Mouse (Mus musculus) small intestine, adult 2 months (tissue): ENCODE results near the gene Lce1d. TPM values are rescaled to one million over a fixed set of nuclear protein-coding genes. Genes with fewer than 3 reads are reported as not detected.

Experiments
- H3K27ac ChIP-seq: fragments of 200-500 bp; 2 replicates; pipeline ENCODE4 v1.5.1; 2012; ENCODE audit warnings: low read depth, low read length, control low read depth, inconsistent platforms; ENCODE audit not compliant: insufficient read depth
- H3K27me3 ChIP-seq: fragments of 200-500 bp; 2 replicates; pipeline ENCODE4 v1.6.1; 2012; ENCODE audit warnings: mild to moderate bottlenecking, moderate library complexity, low read length, inconsistent platforms; ENCODE audit not compliant: control insufficient read depth, insufficient read depth
- H3K36me3 ChIP-seq: fragments of 200-500 bp; 2 replicates; pipeline ENCODE4 v1.6.1; 2012; ENCODE audit warnings: mild to moderate bottlenecking, low read length, control low read depth, inconsistent platforms; ENCODE audit not compliant: control insufficient read depth, insufficient read depth
- H3K4me1 ChIP-seq: fragments of 200-500 bp; 2 replicates; pipeline ENCODE4 v1.6.1; 2012; ENCODE audit warnings: low read length, inconsistent platforms, mixed read lengths; ENCODE audit not compliant: control insufficient read depth, insufficient read depth, insufficient read length
- H3K4me3 ChIP-seq: fragments of 200-500 bp; 2 replicates; pipeline ENCODE4 v1.5.1; 2012; ENCODE audit warnings: low read depth, mild to moderate bottlenecking, control low read depth, inconsistent platforms, low read length, moderate library complexity
- CTCF ChIP-seq: fragments of 200-500 bp; IDR thresholded peaks from 2 replicates; pipeline ENCODE4 v1.5.1; 2012; ENCODE audit warnings: low read depth, mild to moderate bottlenecking, control low read depth, inconsistent platforms, low read length, moderate library complexity, mixed read lengths; ENCODE audit not compliant: insufficient replicate concordance, insufficient read length; ENCODE audit errors: extremely low read depth
- POLR2A ChIP-seq: fragments of 200-500 bp; IDR thresholded peaks from 2 replicates; pipeline ENCODE4 v1.6.1; 2012; ENCODE audit warnings: low read depth, mild to moderate bottlenecking, control low read depth, inconsistent platforms, low read length, moderate library complexity
- WGBS: fragments of 180-500 bp; shearing (Covaris S2); methylation state at CpG from one replicate; pipeline ENCODE4 v1.1.7; 2018; 5-methylcytosine and 5-hydroxymethylcytosine counted together
- polyA plus RNA-seq: library from polyadenylated mRNA; depleted of rRNA; stranded (reverse); fragments of >200 nt; gene quantifications from 2 replicates; pipeline ENCODE4 v1.2.3, GENCODE M21; 2012; rRNA removed

Gene Lce1d
- polyA plus RNA-seq, 1 experiment = not detected

DNA sequence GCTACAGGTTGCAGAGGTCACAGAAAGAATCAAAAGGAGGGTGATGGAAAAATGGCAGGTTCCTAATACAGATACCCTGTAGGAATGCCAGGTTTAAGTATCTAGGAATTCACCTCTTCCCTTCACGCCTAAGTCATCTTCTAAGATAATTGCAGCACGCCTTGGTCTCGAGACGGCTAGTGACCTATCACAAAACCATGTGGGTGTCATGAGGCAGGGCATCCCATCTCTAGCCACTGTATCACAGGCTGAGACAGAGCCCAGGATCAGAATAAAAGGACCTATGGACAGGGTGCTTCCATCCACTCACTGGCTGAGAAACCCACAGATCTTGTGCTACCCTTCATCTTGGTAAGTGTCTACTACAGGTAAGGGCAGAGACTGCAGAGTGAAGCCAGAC, 8.1 kb downstream of the Lce1d start, which contains the start of gene Lce1c:
Lce1c (plus strand) TSS at position 301 of the 400 bp plus-strand sequence.
- H3K4me1 ChIP-seq = no peaks in the 10 kb centered on the region
- WGBS = 84% methylated on average over 4 of the region's 4 CpGs
- H3K36me3 ChIP-seq = no peaks in the 10 kb centered on the region
- no peaks in the 10 kb centered on the region for H3K27me3 ChIP-seq
- TF ChIP-seq POLR2A = no peak
- TF ChIP-seq CTCF = no peak
- H3K27ac ChIP-seq = no peak within 1 kb of the TSS
- no peak within 1 kb of the TSS for H3K4me3 ChIP-seq

DNA sequence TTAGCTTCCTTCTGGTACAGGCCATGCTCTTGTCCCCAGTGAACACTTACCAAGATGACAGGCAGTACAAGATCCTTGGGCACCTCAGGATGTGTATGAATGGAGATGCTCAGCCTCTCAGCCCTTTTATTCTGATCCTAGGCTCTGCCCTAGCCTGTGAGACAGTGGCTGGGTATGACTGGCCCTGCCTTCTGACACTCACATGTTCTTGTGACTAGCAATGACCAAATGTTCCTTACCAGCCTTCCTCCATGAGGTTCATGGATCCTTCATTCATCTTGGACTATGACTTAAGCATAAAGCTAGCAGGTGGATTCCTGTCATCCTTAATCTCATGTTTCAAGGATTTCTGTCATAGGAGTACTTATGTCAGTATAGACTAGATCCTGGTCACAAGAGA, 16.8 kb downstream of the Lce1d start, which contains the start of gene Lce1a2:
Lce1a2 (minus strand) TSS at position 101 of the 400 bp plus-strand sequence.
- Histone ChIP-seq H3K4me3 (no peak within 1 kb of the TSS), H3K36me3 (no peaks in the 10 kb centered on the region), H3K27ac (no peak within 1 kb of the TSS), H3K4me1 (no peaks in the 10 kb centered on the region), H3K27me3 (no peaks in the 10 kb centered on the region)
- TF ChIP-seq POLR2A (no peak), CTCF (no peak)

DNA sequence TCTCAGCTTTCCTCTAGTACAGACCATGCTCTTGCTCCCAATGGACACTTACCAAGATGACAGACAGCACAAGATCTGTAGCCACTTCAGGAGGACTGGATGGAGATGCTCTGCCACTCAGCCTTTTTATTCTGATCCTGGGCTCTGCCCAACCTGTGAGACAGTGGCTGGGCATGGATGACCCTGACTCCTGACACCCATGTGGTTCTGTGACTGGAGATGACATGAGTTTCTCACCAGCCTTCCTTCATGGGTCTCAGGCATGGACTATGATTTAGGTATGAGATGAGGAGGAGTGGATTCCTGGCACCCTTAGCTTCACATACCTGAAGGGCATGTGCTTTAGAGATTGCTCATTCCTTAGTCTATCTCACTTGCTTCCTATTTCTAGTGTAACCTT, 30.2 kb downstream of the Lce1d start, which contains the start of gene Lce1b:
Lce1b (minus strand) TSS at position 101 of the 400 bp plus-strand sequence.
- Histone ChIP-seq H3K27ac (no peak within 1 kb of the TSS), H3K4me1 (no peaks in the 10 kb centered on the region), H3K27me3 (no peaks in the 10 kb centered on the region), H3K36me3 (no peaks in the 10 kb centered on the region), H3K4me3 (no peak within 1 kb of the TSS)
- TF ChIP-seq CTCF (no peak), POLR2A (no peak)

DNA sequence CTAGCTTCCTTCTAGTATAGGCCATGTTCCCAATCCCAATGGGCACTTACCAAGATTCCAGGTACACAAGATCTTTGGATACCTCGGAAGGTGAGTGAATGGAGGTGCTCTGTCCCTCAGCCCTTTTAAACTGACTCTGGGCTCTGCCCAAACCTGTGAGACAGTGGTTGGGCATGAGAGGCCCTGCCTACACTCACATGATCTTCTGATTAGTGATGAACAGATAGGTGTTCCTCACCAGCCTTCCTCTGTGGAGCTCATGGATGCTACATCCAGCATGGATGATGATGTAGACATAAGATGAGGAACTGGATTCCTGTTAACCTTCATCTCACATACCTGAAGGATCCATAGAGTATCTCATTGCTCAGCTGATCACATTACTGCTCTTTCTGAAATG, 38.8 kb downstream of the Lce1d start, which contains the start of gene Lce1a1:
Lce1a1 (minus strand) TSS at position 101 of the 400 bp plus-strand sequence.
- WGBS = 79% methylated on average over 1 of the region's 1 CpGs

DNA sequence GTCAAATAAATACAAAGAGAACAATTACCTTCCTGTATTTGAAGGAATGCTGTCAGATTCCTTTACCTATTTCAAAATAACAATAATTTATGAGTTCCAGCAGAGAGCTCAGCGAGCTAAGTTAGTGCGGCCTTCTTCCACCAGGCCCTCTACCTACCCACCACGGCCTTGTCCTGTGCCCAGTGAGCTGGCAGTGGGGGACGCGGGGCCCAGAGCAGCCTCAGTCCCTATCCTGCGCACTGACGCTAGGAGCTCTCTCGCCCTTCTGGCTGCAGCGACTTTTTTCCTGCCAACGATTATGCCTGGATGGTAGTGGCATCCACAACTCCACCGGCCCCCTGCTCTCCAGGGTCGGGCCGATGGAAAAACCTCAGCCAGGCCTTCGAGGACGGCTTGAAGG, 47.2 kb downstream of the Lce1d start:
- TF ChIP-seq POLR2A (no peak), CTCF (no peak)

More for the DNA sequence above, 38.8 kb downstream of the Lce1d start, which contains the start of gene Lce1a1:
- H3K4me3 ChIP-seq = no peak within 1 kb of the TSS
- TF ChIP-seq POLR2A = no peak
- no peak for TF ChIP-seq CTCF
- H3K27me3 ChIP-seq = no peaks in the 10 kb centered on the region
- no peaks in the 10 kb centered on the region for H3K4me1 ChIP-seq
- H3K27ac ChIP-seq = no peak within 1 kb of the TSS
- no peaks in the 10 kb centered on the region for H3K36me3 ChIP-seq

DNA sequence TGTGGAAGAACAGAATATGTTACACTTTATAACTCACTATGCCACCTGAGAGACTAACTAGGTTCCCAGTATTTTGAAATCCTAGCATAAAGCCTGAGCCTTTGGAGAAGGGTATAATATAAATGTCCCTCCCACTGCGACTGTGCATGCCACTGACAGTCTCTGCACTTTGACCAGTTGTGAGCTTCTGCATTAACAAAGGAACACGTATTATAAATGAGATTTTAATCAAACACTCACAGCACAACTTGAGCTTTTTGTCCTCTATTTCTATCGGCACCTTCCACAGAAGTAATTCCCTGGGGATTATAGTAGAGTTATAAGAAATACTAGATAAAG, 48.4 kb downstream of the Lce1d start:
- no peaks in the 10 kb centered on the region for H3K4me1 ChIP-seq
- H3K36me3 ChIP-seq = no peaks in the 10 kb centered on the region
- no peaks in the 10 kb centered on the region for H3K27me3 ChIP-seq
- TF ChIP-seq POLR2A (no peak), CTCF (no peak)
- WGBS = 24% methylated on average over 3 of the region's 3 CpGs
- H3K27ac ChIP-seq = no peak overlapping the region
- no peak overlapping the region for H3K4me3 ChIP-seq

More for the DNA sequence above, 47.2 kb downstream of the Lce1d start:
- H3K27me3 ChIP-seq = no peaks in the 10 kb centered on the region
- H3K4me1 ChIP-seq = no peaks in the 10 kb centered on the region
- no peak overlapping the region for H3K4me3 ChIP-seq
- no peak overlapping the region for H3K27ac ChIP-seq
- H3K36me3 ChIP-seq = no peaks in the 10 kb centered on the region
- WGBS = 90% methylated on average over 15 of the region's 15 CpGs

DNA sequence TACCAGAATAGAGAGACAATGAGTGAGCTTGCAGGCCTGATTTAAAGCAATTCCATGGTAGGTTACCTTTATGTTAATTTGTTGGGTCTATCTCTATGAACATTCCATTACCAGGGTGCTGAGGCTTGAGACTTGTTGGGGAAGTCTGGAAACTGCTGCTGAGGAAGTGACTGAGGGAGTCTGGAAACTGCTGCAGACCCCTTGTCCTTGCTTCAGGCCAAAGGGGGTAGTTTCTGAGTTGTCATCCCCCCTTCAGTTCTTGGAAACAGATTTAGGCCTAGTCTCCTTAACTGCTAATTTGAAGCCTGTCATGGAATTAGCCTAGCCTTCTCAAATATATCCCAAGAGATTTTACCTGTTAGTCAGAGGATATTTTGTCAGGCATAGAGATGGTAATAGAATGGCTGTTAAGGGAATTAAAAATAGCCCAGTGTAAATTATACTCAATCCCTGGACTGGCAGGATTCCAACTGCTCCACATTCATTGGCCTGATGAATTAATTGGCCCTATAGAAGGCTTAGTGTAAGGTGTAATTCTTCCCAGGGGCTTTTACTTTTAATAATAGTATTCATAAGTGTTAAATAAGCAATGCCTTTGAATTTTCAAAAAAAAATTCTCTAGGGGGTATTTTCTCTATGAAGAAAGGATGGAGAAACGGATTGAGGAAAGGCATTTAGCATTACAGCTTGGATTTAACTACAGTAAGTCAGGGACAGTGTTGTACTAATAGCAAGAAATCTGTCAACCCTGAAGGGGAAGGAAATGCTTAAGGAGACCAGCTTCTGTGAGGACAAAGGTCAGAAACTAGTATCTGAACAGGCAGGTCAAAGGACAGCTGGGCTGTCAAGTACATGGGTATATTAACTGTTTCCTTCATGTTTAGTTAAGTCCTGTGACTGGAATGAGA, 49.0 kb downstream of the Lce1d start:
- TF ChIP-seq CTCF = no peak
- TF ChIP-seq POLR2A = no peak
- no peaks in the 10 kb centered on the region for H3K27me3 ChIP-seq
- H3K36me3 ChIP-seq = no peaks in the 10 kb centered on the region
- H3K4me1 ChIP-seq = no peaks in the 10 kb centered on the region
- H3K27ac ChIP-seq = no peak overlapping the region
- 48% methylated on average over 1 of the region's 1 CpGs for WGBS
- no peak overlapping the region for H3K4me3 ChIP-seq

Other genes with a start within 250 kb of the Lce1d start
- gene Sprr1b, start 248.4 kb downstream of the Lce1d start, polyA plus RNA-seq = not detected in 2 replicates
- 0.19 TPM in 1 of 2 replicates, not detected in the other for gene Sprr3, start 228.5 kb downstream of the Lce1d start, polyA plus RNA-seq
- gene Sprr1a, start 201.3 kb downstream of the Lce1d start, polyA plus RNA-seq = 43.3 and 86.0 TPM in 2 replicates
- gene Sprr4, start 186.7 kb downstream of the Lce1d start, polyA plus RNA-seq = not detected in 2 replicates
- not detected in 2 replicates for gene 2310046K23Rik, start 152.7 kb downstream of the Lce1d start, polyA plus RNA-seq
- 0.34 TPM in 1 of 2 replicates, not detected in the other for gene Ivl, start 113.5 kb downstream of the Lce1d start, polyA plus RNA-seq
- gene Smcp, start 98.2 kb downstream of the Lce1d start, polyA plus RNA-seq = 0.62 TPM in 1 of 2 replicates, not detected in the other
- gene 2210017I01Rik, start 79.7 kb downstream of the Lce1d start, polyA plus RNA-seq = not detected in 2 replicates
- not detected in 2 replicates for gene Lce6a, start 65.5 kb downstream of the Lce1d start, polyA plus RNA-seq
- gene Lce1a1, start 38.9 kb downstream of the Lce1d start, polyA plus RNA-seq = not detected in 2 replicates
- gene Lce1b, start 30.3 kb downstream of the Lce1d start, polyA plus RNA-seq = not detected in 2 replicates
- not detected in 2 replicates for gene Lce1a2, start 16.9 kb downstream of the Lce1d start, polyA plus RNA-seq
- gene Lce1c, start 8.0 kb downstream of the Lce1d start, polyA plus RNA-seq = not detected in 2 replicates
- gene Lce1e, start 21.9 kb upstream of the Lce1d start, polyA plus RNA-seq = not detected in 2 replicates
- gene Lce1f, start 33.1 kb upstream of the Lce1d start, polyA plus RNA-seq = not detected in 2 replicates
- not detected in 2 replicates for gene Gm38119, start 51.9 kb upstream of the Lce1d start, polyA plus RNA-seq
- not detected in 2 replicates for gene Lce1g, start 65.1 kb upstream of the Lce1d start, polyA plus RNA-seq
- not detected in 2 replicates for gene Lce1h, start 77.9 kb upstream of the Lce1d start, polyA plus RNA-seq
- not detected in 2 replicates for gene Lce1i, start 91.7 kb upstream of the Lce1d start, polyA plus RNA-seq
- gene Lce1j, start 103.3 kb upstream of the Lce1d start, polyA plus RNA-seq = not detected in 2 replicates
- not detected in 2 replicates for gene Lce1k, start 120.7 kb upstream of the Lce1d start, polyA plus RNA-seq
- gene Kprp, start 140.0 kb upstream of the Lce1d start, polyA plus RNA-seq = not detected in 2 replicates
- gene Lce1l, start 164.1 kb upstream of the Lce1d start, polyA plus RNA-seq = not detected in 2 replicates
- gene 2310050C09Rik, start 183.0 kb upstream of the Lce1d start, polyA plus RNA-seq = not detected in 2 replicates
- gene Lce3a, start 239.0 kb upstream of the Lce1d start, polyA plus RNA-seq = not detected in 2 replicates
- gene Lce3b, start 245.8 kb upstream of the Lce1d start, polyA plus RNA-seq = not detected in 2 replicates